Mouse (Mus musculus) heart, adult 2 months (tissue): Measurements from ENCODE around the gene Mrap.

Source experiments
- CTCF ChIP-seq: fragments of 200-600 bp; IDR thresholded peaks from 2 replicates; pipeline ENCODE4 v1.8.1; 2022; ENCODE audit warnings: antibody characterized with exemption, mild to moderate bottlenecking, moderate library complexity
- EP300 ChIP-seq: fragments of 200-500 bp; IDR thresholded peaks from 2 replicates; pipeline ENCODE4 v1.6.1; 2011; ENCODE audit warnings: low read depth, low read length, control low read depth; ENCODE audit not compliant: insufficient read depth
- POLR2A ChIP-seq: fragments of 200-500 bp; IDR thresholded peaks from 2 replicates; pipeline ENCODE4 v1.6.1; 2011; ENCODE audit warnings: mild to moderate bottlenecking, low read depth, low read length, control low read depth; ENCODE audit not compliant: insufficient read depth

GRCm38 (mm10) chr16:90792500-90792899 is 54.5 kb downstream of the Mrap start:
- TF ChIP-seq POLR2A: no peak
- TF ChIP-seq CTCF: no peak
- no peak for TF ChIP-seq EP300
